Mouse (Mus musculus) layer of hippocampus, adult 11-12 months (tissue): ENCODE data around the gene Prelid3b.
A peak's percentile ranks its signal among the peaks of the same experiment; 100 is the strongest.

ENCODE experiments used
- DNase-seq: peaks from one replicate; pipeline ENCODE4 v3.0.0; 2022; ENCODE audit warnings: low spot score

The Prelid3b gene

DNA sequence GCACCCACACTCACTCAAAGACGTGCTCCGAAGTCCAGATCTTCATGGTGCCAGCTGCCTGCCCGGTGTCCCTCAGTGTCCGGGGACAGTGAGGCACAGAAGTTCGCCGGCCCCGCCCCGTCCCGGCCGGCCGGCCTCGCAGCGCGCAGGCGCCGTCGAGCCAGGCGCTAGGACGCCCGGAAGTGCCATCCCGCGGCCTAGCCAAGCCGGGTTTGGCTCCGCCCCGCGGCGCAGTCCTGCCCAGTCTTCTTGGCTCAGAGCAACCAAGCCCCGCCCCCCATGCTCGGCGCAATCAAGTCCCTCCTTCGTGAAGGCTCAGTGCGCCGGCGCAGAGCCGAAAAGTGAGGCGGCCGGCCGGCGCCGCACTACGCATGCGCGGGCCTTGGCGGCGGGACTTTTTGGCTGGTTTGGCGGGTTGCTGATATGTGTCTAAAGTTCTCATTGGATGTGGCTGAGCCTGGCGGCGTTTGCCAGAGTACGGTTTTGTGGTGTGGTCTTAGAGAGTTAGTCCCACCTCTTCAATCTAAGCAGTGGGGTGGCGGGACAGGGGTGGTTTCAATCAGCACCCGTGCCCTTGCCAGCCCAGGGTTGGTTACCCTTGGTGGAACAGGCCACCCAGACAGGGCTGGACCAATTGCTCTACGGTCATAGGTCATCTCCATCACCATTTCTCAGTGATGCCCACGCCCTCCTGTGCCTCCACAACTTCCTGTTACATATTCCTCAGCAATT is at the start of gene Prelid3b:
TSS of gene Prelid3b (minus strand) at position 264 of the 732 bp plus-strand sequence.
- DNase-seq: peak; percentile 100

DNA sequence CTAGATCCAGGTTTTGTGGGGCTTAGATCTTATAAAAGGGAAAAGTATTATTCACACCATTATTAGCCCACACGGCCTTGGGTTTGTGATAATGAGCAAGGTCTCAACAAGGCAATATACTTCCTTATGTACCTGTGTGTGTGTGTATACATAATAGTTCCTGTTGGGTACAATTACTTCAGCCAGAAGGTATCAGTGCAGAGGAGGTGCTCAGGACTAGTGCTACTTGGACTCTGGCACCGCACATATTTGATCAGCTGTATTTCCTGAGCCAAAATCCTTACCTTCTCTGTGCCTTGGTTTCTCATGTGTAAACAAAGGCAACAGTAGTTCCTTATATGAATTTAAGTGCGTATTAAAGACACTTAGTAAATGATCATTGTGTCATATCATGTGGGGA is 49.3 kb upstream of the Prelid3b start:
- no peak for DNase-seq

DNA sequence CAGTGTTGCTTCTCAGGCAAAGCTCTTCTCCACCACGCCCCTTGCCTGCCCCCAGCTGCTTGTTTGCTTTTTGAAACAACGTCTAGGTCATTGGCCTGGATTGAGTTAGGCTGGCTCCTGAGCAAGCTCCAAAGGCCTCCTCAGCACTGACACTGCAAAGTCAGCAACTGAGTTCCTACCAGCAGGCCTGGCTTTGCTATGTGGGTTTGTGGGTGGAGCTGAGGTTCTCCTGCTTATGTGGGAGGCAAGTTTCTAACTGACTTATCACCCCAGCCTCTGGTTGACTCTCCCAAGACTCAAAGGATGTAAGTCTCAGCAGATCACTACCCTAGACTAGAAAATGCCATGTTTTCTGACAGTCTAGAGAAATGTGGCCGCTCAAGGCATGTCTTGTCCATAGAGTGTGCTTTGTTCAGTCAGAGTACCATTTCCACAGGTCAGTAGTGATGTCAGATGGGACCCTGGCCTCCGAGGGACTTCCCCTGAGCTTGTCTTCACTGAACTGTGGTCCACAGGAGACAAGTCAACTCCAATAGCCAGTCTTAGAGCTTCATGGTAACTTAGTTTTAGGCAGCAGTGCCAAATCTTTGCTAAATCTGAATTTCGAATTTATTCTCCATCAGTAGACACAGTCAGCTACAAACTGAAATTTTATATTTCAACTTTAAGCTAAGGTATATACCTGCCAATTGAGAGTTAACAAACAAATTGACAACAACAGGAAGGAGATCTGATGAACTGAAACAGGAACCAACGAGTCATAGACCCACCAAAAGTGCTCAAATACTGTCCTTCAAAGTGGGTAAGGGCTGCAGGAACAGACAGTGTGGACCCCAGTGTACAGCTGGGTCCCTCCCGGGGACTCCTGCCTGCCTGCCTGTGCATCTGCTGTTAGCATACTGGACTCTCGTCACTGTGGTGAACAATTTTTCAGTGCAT is 44.5 kb upstream of the Prelid3b start:
- no peak for DNase-seq

DNA sequence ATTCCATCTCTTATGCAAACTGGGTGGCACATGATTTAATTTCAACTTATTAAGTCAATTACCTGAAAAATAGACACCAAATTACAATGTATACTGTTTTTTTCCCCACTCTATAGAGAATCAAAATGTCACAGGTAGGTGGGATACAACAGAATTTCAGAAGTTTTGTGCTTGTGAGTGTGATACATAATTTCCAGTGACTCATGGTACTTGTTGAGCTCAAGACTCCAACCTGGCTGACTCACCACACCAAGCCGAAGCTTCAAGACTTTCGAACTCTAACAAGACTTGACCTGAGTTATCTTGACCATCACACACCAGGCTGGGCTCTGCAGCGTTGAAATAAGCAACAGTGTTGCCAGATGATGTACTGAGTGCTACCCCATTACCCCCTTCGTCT is 42.0 kb upstream of the Prelid3b start:
- no peak for DNase-seq

DNA sequence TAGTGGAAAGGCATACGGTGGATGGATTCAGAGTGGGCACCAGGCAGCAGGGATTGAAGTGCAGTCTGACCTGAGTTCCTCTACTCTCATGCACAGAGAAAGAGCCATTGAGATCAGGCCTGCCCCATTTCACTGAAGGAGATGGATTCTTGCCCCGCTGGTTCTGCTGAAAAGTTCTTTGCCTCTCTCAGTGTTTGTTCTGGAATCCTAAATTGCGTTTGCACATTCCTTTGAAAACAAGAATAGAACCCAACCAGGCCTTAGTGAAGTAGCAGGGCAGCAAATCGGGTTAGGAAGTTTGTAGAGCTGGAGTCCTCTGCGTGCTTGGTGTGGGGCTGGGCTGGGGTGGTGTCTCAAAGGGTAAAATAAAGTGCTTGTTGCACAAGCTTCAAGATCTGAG is 40.9 kb upstream of the Prelid3b start:
- no peak for DNase-seq

DNA sequence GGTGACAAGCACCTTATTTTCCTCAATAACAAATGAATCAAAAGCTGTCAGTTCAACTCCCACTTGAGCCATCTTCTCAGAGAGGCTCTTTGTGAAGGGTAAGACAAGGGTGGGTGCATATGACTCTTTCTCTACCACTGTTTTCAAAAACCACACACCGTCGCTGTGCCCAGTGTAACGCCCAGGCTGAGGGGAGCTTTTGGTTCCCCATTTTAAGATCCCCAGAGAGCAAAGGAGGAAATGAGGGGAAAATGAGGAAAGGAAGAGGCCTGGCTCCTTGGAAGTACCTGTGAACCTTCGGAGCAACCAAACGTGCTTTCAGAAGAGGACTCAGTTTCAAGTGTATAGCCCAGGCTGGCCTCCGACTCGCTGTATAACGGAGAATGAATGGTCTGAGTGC is 36.9 kb upstream of the Prelid3b start:
- no peak for DNase-seq

DNA sequence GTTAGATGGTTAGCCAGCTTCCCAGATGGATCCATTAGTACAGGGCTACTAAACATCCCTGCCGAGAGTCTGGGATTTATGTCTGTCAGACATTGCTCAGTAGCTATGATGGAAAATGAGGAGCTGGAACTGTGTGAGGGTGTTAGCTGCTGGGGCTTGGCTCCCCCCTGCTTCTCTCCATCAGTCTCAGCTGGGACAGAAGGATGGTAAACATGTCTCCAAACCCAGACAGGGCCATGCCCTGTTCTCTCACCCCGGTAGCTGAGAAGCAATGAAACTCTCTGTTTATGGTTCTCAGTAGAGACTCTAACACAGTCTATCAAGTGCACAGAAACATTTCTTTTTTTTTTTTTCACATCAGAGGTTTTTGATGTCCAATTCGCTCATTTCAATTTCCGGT is 35.1 kb upstream of the Prelid3b start:
- DNase-seq: no peak

DNA sequence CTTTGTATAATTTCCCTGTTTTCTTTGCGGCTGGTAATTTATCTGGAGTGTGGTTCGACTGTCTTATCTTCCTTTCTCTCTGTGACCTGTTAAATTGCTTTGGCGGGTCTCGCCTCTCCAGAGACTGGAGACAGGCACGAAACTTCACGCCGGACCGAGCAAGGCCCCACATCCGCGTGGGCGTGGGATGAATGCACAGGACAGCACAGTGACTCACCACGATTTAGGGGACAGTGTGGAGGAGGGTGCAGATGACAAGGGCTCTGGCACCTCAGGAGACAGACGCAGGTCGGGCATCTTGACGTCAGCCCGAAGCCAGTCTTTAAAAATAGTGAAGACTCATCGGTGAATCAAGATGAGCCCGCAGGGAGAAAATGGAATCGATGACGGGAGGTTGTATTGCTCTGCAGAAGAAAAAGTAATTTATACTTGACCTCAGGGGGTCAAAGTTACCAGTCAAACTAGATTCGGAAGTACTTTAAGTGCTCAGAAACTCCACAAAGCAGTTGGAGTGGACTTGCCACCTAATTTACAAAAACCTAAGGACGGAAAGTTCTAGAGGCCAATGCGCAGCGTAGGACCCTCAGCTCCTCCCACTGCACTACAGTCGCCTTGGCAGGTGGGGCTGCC is 30.1 kb upstream of the Prelid3b start:
- DNase-seq: no peak

DNA sequence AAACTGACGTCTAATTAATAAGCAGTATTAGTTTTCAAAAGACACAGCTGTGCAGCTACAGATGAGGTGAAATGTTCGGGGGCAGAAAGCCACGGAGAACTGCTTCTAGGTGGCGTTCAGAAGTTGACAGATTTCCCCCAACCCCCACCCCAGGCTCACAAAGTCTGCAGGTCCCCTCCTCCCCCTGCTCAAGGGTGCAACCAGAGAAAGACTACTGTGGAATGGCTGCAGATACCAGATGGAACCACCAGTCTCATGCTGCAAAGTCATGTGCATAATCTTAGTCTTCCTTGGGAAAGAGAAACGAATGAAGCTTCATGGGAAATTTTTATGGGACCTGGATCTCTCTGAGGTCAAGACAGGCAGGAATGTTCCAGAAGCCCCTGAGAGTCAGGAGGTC is 29.4 kb upstream of the Prelid3b start:
- DNase-seq: no peak

DNA sequence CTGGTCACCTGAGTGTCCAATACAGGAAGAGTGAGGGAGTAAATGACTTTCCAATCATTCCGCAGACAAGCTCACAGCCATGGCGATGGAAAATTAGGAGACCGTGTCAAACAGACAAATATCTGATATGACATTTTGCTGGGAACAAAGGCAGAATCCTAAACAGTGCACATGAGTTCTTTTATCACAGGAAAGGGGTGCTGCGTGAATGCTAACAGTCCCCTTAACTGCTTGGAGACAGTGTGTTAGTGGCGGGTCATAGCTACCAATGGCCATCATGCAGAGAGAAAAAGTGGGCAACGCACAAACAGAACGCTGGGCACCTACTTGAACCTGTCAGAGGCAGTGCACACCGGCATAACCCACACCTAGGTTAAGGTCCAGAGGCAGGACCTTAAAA is 28.6 kb upstream of the Prelid3b start:
- DNase-seq: no peak

- DNase-seq: no peak
Observed at GRCm38 (mm10) chr2:174500814-174501503, 28.1 kb upstream of the Prelid3b start.

DNA sequence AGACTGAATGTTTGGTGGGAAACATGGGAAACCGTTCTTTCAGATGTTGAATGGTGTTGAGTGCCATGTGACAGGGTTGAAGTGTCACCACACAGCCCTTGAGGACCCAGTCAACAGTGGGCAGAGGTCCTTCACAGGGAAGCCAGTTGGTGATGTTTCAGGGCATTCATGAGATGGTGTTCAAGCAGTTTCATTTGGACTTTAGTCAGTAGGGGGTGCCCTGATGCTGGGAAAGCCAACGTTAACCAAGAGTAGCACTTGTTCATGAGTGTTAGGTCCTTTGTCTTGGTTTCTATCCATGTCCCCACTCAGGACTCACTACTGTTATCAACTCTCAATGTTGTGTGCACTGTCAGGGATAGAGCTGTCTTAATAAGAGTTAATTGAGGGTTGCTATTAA is 20.0 kb upstream of the Prelid3b start:
- DNase-seq: peak; percentile 48

DNA sequence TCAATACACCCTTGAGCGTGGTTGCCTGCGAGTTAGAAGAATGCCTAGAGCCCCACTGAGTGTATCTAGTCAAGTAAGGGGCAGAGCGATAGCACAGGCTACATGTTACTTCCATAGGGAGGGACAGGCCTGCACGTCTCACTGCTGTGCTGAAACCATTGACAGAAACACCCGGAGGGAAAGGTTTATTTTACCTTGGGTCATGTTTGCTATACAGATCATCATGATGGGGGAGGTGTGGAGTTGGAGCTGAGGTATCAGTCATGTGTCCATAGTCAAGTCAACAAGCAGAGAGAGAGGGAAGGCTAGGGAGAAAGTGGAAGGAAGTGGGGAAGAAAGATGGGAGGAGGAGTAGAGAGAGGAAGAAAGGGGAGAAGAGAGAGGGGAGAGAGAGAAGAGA is 14.1 kb upstream of the Prelid3b start:
- DNase-seq: no peak

GRCm38 (mm10) chr2:174478746-174479145 is 5.9 kb upstream of the Prelid3b start:
- no peak for DNase-seq

DNA sequence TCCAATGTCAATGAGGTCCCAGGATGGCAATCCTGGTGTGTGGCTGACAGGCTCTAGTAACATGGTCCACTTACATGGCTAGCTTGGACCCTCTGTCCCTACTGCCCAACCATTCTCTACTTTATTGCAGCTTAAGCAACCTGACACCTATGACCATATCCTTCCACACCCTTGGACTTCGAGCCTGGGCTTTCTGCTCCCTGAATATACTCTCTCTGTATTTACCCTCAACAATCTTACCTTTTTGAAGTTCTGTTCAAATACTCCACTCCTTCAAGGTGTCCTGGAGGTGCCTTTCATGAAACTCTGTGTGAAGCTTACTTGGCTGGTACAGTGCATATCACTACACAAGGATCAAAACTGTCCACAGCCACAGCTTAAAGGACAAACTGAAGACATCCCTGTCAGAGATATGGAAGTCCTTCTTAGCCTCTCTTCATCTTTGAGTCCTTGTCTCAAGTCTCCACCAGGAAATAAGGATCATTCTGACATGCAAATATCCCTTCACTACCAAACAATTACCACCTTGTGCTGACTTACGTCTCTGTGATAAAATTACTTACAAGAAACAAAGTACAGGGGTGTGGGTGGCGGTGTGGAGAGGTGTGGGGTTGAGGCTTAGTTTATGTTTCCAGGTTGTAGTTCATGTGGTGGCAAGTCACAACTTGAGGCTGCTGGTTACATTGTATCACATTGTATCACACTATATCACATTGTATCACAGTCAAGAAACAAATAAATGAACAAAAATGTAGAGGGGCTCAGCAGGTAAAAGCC is 4.8 kb upstream of the Prelid3b start:
- DNase-seq: no peak

GRCm38 (mm10) chr2:174473550-174473927 is 658 bp upstream of the Prelid3b start:
- no peak for DNase-seq

DNA sequence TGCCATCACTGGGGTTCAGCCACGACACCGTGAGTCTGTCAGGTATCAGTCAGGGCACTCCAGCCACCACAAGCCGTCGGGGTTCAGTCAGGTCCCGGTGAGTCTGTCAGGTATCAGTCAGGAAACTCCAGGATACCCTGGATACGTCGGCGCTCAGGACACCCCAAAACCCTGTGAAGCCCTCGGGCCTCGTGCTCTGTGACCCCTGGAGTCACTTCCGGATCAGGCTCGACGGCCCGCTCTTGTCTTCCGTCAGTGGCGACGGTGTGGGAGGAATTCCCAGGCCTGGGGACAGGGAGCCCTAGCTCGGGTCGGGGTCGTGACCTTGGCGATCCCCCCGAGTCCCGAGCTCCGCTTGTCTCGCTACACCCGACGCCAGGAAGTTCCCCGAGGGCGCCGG is 474 bp downstream of the Prelid3b start:
- no peak for DNase-seq

DNA sequence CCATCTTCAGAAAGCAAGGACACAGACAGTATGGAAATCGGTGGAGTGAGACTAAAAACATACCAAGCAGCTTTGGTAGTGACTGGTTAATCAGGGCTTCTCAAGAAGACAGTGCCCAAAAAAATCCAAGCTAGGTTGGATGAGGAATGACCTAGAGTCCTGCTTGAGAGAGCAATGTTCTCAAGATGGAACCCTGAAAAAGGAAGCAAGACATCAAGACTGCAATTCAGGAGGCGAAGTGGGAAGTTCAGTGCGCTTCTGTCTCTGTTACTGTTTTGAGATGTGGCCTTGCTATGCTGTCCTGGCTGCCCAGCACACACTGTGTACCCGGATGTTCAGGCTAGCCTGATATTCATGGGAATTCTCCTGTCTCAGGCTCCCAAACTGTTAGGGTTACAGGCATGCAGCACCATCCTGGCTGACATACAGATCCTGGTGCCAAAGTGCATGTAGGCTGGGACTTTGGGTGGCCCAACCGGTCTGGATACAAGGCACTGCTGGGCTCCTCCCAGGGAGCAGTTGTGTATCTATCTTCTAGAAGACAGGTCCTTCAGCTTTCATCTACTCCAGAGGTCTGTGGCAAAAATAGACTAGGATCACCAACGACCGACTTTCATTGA is 2.0 kb downstream of the Prelid3b start:
- DNase-seq: no peak

DNA sequence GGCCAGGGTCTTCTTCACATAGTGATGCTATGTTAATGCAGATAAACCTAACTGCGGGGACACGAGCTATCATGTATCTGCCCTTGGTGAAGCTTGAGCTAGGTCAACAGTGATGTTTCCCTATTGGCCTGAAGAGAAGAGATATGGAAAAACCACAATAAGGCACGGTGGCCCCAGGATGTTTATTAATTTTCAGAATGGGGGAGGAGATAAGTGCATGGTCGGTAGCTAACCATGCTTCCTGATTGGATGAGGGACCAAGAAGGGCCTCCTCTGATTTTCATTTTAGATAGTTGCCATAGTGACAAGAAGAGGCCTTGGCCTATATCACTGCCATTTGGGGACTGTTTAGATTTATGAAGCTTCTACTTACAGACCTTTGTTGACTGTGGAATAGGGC is 2.5 kb downstream of the Prelid3b start:
- DNase-seq: no peak

- peak; percentile 97 for DNase-seq
Observed at GRCm38 (mm10) chr2:174463789-174464523, 8.9 kb downstream of the Prelid3b start, which contains the start of gene Atp5e. Gene Atp5e (minus strand): TSS chr2:174464105.
